Mouse (Mus musculus): ENCODE measurements around the gene Cybb. TPM values are rescaled to one million over a fixed set of nuclear protein-coding genes. Genes with fewer than 3 reads are reported as not detected.

The Cybb gene
- polyA plus RNA-seq, 1 experiment from 2014 or later, result 0.70 TPM

Other genes starting within 250 kb of the Cybb start
- gene Gm14862, start 230.9 kb downstream of the Cybb start, polyA plus RNA-seq (2015; fragmentation: Nextera tagmentation; extraction: Ambion mirVana), result not detected in 2 replicates
- gene Xk, start 215.0 kb downstream of the Cybb start, polyA plus RNA-seq (2015; fragmentation: Nextera tagmentation; extraction: Ambion mirVana), result 5.7 TPM in 2 replicates
- gene H2al1m, start 204.0 kb downstream of the Cybb start, polyA plus RNA-seq (2015; fragmentation: Nextera tagmentation; extraction: Ambion mirVana), result 0.43 TPM in 1 of 2 replicates, not detected in the other
- gene H2al1k, start 137.1 kb downstream of the Cybb start, polyA plus RNA-seq (2015; fragmentation: Nextera tagmentation; extraction: Ambion mirVana), result not detected in 2 replicates
- gene H2al1o, start 84.6 kb upstream of the Cybb start, polyA plus RNA-seq (2015; fragmentation: Nextera tagmentation; extraction: Ambion mirVana), result not detected in 2 replicates
- 48.8 and 57.7 TPM in 2 replicates for gene Dynlt3, start 175.2 kb upstream of the Cybb start, polyA plus RNA-seq (2015; fragmentation: Nextera tagmentation; extraction: Ambion mirVana)

Data from hindbrain, embryonic 16.5 days (tissue).